Mouse (Mus musculus): ENCODE measurements around the gene Calca.

DNA sequence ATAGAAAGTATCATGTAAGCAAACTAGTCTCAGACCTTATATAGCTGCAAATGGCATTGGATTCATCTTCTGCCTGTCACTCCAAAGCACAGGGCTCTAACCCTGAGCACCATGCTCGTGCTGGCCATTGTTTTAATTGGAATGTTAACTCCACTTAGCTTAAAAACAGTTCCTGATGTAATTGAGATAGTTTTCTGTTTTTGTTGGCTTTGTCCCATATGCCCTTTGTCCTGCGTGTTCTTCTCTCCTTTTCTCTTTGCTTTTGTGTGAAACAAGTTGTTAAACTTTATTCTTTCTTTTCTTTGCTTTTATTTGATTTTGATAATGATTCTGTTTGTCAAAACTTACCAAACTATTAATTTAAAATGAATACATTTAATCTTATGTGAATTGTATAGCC lies 53.7 kb downstream of the Calca start:
- no peak for TF ChIP-seq CTCF (IDR thresholded peaks at IDR 0.05; ENCODE audit: borderline replicate concordance, control insufficient read depth, extremely low read depth, insufficient read depth, low read length, poor library complexity)
- no peak for TF ChIP-seq POLR2A (IDR thresholded peaks at IDR 0.05; ENCODE audit: control insufficient read depth, extremely low read depth, insufficient read depth, low read length, poor library complexity)
